Mouse (Mus musculus) bone marrow macrophage, adult 2 months (primary cell): Measurements from ENCODE around the gene Mrpl44. TPM values are rescaled to one million over a fixed set of nuclear protein-coding genes. Genes with fewer than 3 reads are reported as not detected.

Experiments used
- H3K27ac ChIP-seq: 2 replicates; pipeline ENCODE4 v1.5.1; 2012; ENCODE audit warnings: low read depth, low read length; ENCODE audit not compliant: insufficient read depth
- H3K4me1 ChIP-seq: 2 replicates; pipeline ENCODE4 v1.6.1; 2012; ENCODE audit warnings: low read length; ENCODE audit not compliant: control insufficient read depth, insufficient read depth
- H3K4me3 ChIP-seq: 2 replicates; pipeline ENCODE4 v1.5.1; 2012; ENCODE audit warnings: mild to moderate bottlenecking, low read length, moderate library complexity; ENCODE audit not compliant: insufficient read depth
- CTCF ChIP-seq: IDR thresholded peaks from 2 replicates; pipeline ENCODE4 v1.5.1; 2012; ENCODE audit warnings: low read depth, mild to moderate bottlenecking, low read length, moderate library complexity
- POLR2A ChIP-seq: IDR thresholded peaks from 2 replicates; pipeline ENCODE4 v1.6.1; 2012; ENCODE audit warnings: mild to moderate bottlenecking, low read depth, low read length, borderline replicate concordance
- polyA plus RNA-seq: library from polyadenylated mRNA; stranded (reverse); fragments of >200 nt; gene quantifications from 2 replicates; pipeline ENCODE4 v1.2.4, GENCODE M21; 2012; ENCODE audit not compliant: missing spikeins, insufficient read depth, insufficient read length

The Mrpl44 gene
- polyA plus RNA-seq, 1 experiment = 27.0 TPM

DNA sequence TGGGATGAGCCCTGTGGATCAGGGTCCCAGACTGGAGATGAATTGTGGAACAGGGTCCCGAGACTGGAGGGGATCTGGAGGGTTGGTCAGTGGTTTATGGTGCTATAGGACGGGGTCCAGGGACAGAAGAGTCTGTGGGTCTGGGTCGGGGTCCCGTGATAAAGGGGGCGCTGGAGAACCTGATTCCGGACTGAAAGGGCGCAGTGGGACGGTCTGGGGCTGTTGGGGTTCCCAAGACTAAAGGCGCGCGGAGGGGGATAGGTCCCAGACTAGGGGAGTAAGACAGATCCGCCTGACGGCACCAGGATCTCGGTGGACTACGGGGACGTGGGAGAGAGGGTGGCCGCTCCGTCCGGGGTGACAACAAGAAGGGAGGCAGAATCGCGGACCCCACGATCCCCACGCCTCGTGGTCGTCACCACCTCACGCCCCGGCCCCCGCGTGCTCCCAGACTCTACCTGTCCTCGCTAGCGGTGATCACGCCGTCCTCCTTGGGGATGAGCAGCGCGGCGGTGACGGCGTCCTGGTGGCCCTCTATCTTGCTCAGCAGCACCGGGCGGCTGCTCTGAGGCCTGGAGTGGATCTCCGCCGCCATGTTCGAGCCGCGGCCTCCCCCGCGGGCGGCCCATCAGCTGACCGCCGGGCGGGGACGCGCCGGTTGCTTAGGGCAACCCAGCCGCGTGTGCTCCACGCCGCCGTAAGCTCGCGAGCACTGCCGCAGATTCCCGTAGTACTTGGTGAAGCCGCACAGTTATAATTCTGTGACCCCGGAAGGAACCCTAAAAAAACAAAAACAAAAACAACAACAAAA lies 14.5 kb upstream of the Mrpl44 start:
- TF ChIP-seq POLR2A (0 out of 2 replicates have a peak, but pooled peaks have one; percentile 63), CTCF (no peak)
- peak overlapping the region; percentile 63; the same call in 1 of the 2 replicates for H3K27ac ChIP-seq

DNA sequence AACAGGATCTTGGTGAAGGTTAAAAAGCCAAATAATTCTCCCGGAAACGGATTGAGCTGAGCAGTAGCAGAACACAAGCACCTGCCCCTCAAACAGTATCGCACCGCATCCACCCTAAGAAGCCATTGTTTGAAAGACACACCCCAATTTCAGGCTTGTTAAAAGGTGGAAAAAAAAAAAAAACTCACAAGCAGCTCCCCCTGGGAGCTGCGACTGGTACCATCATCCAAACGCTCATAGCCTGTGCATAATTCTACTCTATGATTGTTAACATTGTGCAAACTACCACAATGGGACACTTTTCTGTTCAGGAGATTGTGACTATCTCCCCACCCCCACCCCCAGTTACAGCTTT lies 13.9 kb upstream of the Mrpl44 start:
- peak overlapping the region; percentile 89 for H3K4me3 ChIP-seq
- TF ChIP-seq CTCF (no peak), POLR2A (no peak)
- peak overlapping the region; percentile 63 for H3K27ac ChIP-seq
- H3K4me1 ChIP-seq = peaks cover 8% of the 10 kb centered on the region

More for the DNA sequence above, 14.5 kb upstream of the Mrpl44 start:
- Histone ChIP-seq H3K4me3 (peak overlapping the region; percentile 89), H3K4me1 (peaks cover 8% of the 10 kb centered on the region)

DNA sequence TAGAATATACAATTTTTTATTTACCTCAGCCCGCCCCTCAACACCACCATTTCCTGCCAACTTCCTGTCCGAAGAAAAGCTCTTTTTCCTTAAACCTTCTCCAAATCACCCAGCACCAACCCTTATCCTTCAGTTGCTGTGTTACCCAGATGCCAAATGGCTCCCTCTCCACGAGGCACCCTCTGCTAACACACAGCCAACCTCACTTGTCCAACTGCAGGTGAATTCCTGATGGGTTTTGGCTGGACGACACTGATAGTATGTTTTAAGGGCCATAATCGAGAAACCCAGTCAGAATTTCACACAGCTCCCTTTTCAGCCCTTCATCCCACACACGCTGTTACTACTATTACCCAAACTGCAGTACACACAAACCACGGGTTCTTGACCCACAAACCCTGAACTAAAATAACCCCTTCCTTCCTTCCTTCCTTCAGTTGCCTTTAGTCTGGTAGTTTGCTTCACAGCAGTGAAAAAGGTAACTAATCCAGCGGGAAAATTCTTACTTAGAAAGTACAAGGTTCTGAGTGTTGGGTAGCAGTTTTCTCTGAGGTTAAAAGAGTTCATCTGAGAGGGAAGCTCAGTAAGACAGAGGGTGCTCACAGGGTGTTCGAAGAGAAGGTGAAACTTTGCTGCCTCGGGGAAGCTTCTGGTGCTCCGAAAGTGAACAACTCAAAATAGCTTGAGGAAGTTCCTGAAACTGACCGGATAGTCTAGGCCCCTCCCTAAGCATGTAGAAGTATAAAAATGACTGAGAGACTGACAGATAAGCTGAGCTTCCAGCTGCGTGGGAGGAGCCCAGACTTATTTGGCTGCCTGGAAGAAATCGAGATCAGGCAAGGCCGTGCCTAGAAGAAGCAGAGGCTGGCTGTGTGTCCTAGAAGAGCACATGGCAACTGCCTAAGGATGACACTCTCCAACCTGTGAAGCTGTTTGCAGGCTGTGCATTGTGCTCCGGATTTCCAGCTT lies 13.3 kb upstream of the Mrpl44 start:
- Histone ChIP-seq H3K27ac (peak overlapping the region; percentile 63), H3K4me3 (peak overlapping the region; percentile 12), H3K4me1 (peaks cover 8% of the 10 kb centered on the region)
- no peak for TF ChIP-seq CTCF

DNA sequence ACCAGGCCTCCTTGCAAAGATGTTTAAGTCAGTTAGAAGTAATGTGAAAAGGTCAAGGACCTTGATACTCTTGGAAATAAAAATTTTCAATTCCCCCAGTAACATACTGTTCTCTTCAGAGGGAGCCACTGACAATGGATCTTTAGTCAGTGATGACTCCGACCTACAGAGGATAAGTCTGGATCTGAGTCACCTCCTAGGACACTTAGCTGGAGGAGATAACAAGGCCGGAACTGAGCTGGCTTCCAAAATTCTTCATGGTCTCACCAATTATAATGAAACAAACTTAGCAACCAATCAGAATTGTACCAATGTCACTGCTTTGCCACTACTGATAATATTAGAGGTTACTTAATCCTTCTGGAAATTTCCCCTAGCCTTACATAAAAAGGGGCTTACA lies 11.8 kb upstream of the Mrpl44 start:
- Histone ChIP-seq H3K4me3 (no peak overlapping the region), H3K4me1 (peaks cover 12% of the 10 kb centered on the region), H3K27ac (no peak overlapping the region)
- no peak for TF ChIP-seq CTCF
- TF ChIP-seq POLR2A = no peak

DNA sequence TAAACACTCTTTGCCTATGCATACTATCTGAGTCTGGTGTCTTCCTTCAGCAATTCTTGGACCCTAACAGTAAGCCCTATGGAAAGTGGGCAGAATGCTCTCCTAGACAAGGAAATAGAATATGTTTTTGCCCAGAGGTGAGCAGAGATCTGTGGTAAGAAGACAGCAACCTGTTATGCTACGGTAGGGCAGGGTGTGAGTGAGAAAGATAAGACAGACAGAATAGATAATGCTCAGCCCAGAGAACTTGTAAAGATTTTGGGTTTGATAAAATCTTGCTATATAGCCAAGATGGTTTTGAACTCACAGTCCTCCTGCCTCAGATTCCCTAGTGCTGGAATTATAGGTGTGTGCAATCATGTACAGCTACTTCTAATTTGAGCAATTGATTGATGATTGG lies 11.3 kb upstream of the Mrpl44 start:
- no peak for TF ChIP-seq CTCF
- TF ChIP-seq POLR2A = no peak
- H3K4me1 ChIP-seq = peaks cover 12% of the 10 kb centered on the region
- no peak overlapping the region for H3K4me3 ChIP-seq

DNA sequence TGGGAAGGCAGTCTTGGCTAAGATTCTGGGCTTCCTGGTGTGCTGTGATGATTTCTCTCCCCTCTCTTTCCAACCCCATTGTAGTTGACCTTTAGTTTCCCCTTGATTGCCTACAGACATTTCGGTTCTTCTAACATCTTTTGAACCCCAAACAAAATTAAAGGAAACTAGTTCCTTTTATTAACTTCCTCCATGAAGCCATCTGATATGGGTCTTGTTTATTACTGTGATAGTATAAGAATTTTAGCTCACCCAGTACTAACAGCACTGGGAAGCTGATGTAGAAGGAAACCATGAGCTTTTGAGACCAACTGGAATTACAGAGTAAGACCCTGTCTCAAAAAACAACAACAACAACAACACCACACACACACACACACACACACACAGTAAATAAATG lies 7.6 kb upstream of the Mrpl44 start:
- Histone ChIP-seq H3K27ac (0 out of 2 replicates have a peak overlapping the region, but pooled peaks have one; percentile 22), H3K4me3 (no peak overlapping the region), H3K4me1 (peaks cover 4% of the 10 kb centered on the region; the same call in 1 of the 2 replicates)
- TF ChIP-seq CTCF (no peak), POLR2A (no peak)

More for the DNA sequence above, 11.3 kb upstream of the Mrpl44 start:
- no peak overlapping the region for H3K27ac ChIP-seq

DNA sequence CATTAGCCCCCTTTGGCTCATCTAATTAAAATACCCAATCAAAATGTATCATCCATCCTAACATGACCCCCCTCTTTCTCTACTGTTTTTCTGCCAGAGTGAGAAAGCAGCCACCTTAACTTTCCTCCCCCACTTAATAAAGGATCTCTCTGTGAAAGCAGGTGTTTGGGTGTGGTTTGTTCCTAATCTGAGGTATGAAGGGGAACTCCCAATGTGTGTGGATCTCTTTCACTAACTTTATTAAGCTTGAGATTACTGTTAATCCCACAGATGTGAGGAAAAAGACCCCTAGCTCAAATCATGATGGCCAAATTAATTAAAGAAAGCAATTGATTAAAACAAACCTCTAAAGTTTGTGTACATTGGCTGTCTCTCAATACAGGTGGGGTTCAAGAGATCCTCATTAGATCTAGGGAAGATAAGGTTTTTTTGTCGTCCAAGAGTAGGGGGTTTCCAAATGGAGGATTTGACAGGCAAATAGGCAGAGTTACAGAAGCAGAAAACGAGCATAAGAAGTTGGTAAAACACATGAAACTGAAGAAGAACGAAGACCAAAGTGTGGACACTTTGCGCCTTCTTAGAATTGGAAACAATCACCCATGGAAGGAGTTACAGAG lies 1.5 kb upstream of the Mrpl44 start:
- Histone ChIP-seq H3K4me3 (no peak overlapping the region), H3K4me1 (peaks cover 2% of the 10 kb centered on the region; the same call in 1 of the 2 replicates), H3K27ac (no peak overlapping the region)
- no peak for TF ChIP-seq CTCF

DNA sequence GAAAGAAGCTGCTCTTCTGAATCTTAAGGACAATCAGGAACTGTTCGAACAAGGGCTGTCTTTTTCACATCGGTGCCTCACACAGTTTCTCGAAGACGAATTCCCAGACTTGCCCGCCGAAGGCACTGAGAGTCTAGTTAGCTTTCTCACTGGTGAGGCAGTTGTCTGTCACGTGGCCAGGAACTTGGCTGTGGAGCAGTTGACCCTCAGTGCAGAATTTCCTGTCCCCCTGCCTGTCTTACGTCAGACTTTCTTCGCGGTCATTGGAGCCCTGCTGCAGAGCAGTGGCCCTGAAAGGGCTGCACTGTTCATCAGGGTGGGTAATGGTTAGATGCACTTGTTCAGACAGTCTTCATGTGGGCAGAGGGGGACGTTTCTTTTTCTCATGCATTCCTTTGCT lies 2.2 kb downstream of the Mrpl44 start:
- Histone ChIP-seq H3K4me3 (no peak overlapping the region), H3K4me1 (peaks cover 2% of the 10 kb centered on the region; the same call in 1 of the 2 replicates), H3K27ac (no peak overlapping the region)
- TF ChIP-seq POLR2A = no peak
- no peak for TF ChIP-seq CTCF

DNA sequence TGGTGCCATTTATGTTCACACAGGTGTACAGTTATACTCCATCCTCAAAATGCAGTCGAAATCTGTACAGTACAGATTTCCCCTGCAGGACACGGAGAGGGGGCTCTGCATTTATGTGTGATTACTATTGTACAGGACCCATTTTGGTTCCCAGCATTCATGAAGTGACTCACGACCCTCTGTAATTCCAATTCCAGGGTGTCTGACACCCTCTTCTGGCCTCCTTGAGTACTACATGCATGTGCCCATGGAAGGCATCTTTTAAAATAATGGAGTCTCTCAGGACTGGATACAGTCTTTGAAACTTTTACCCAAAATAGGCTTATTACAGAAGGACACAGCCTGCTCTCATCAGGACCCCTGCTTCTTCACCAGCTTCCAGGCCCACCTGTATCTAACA lies 6.6 kb downstream of the Mrpl44 start:
- Histone ChIP-seq H3K27ac (no peak overlapping the region), H3K4me3 (no peak overlapping the region), H3K4me1 (peaks cover 2% of the 10 kb centered on the region; the same call in 1 of the 2 replicates)
- TF ChIP-seq CTCF = no peak
- TF ChIP-seq POLR2A = no peak

DNA sequence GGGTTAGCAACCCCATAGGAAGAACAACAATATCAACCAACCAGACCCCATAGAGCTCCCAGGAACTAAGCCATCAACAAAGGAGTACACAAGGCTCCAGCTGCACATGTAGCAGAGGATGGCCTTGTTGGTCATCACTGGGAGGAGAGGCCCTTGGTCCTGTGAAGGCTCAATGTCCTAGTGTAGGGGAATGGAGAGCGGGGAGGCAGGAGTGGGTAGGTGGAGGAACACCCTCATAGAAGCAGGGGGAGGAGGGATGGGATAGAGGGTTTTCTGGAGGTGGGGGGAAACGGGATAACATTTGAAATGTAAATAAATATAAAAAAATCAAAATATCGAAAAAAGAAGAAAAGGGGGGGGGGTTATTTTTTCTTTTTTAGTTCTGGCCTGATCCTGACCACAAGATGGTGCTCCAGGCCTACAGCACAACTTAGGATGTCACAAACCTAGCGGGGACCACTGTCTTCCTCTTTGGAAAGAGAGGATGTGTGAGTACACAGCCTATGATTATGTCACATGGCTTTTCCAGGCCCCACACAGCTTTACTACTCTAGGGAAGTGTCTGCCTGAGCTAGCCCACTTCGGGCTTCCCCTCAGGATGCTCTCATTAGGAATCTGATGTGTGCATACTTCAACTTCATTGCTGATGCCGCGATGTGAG lies 10.6 kb downstream of the Mrpl44 start:
- TF ChIP-seq CTCF (peak; percentile 35; the same call in 1 of the 2 replicates), POLR2A (no peak)
- Histone ChIP-seq H3K4me1 (no peaks in the 10 kb centered on the region), H3K4me3 (no peak overlapping the region), H3K27ac (no peak overlapping the region)
